Mouse (Mus musculus): Measurements from ENCODE around the gene Spam1. TPM values are rescaled to one million over a fixed set of nuclear protein-coding genes. Genes with fewer than 3 reads are reported as not detected.

The Spam1 gene
- polyA plus RNA-seq (2017; shearing (Covaris generic)), result under 1 TPM in 1 of 2 experiments, not detected in 1; 0.14 TPM

GRCm38 (mm10) chr6:24790888-24791287 lies at the start of gene Spam1:
Gene Spam1, plus strand, starts transcription at chr6:24791188.

GRCm38 (mm10) chr6:24748029-24748428 lies 43.0 kb upstream of the Spam1 start, which contains the start of gene Hyal4:
Gene Hyal4, plus strand, starts transcription at chr6:24748329.

Other genes with a start within 250 kb of the Spam1 start
- not detected for gene Lmod2, start 193.4 kb upstream of the Spam1 start, polyA plus RNA-seq (2017; shearing (Covaris generic))
- gene Wasl, start 126.2 kb upstream of the Spam1 start, polyA plus RNA-seq (2017; shearing (Covaris generic)), result 10 to 100 TPM; 34.6 to 36.8 TPM
- under 1 TPM in 1 of 2 experiments, not detected in 1; 0.22 TPM for gene Hyal6, start 57.9 kb upstream of the Spam1 start, polyA plus RNA-seq (2017; shearing (Covaris generic))
- not detected for gene Hyal4, start 42.9 kb upstream of the Spam1 start, polyA plus RNA-seq (2017; shearing (Covaris generic))
- not detected for gene Hyal5, start 66.8 kb downstream of the Spam1 start, polyA plus RNA-seq (2017; shearing (Covaris generic))
- gene Tmem229a, start 165.1 kb downstream of the Spam1 start, polyA plus RNA-seq (2017; shearing (Covaris generic)), result under 1 TPM; 0.12 to 0.14 TPM

All from activated CD4-positive, CD25-positive, alpha-beta regulatory T cell (primary cell).